Mouse (Mus musculus) erythroid progenitor cell, adult 5-6 weeks (primary cell): Measurements from ENCODE around the gene Pdxdc1. TPM values are rescaled to one million over a fixed set of nuclear protein-coding genes. Genes with fewer than 3 reads are reported as not detected.
"Not testable (repeated sequence)": the region's sequence is repeated elsewhere in the genome, so short reads cannot be mapped to it uniquely, and the experiment has no call there.

Source experiments
- ATAC-seq: replicated peaks from 2 replicates; pipeline ENCODE4 v1.8.0; 2016; ENCODE audit warnings: moderate number of reproducible peaks, mild to moderate bottlenecking, moderate TSS enrichment, inconsistent platforms; ENCODE audit not compliant: poor library complexity, low FRiP score, severe bottlenecking
- total RNA-seq, 2 experiments: library from RNA; stranded (forward) in 1 of 2; stranded (reverse) in 1 of 2; fragments of 150-400 nt in 1 of 2; fragments of 186-747, 209-891 nt in 1 of 2; gene quantifications; 2 replicates each; pipeline versions ENCODE4 v1.2.3 to v1.2.4; 2015 to 2017; ENCODE audit warnings: low replicate concordance in 2 of 2

Gene Pdxdc1
- total RNA-seq, 2 experiments from 2014 or later: 33.0 to 41.1 TPM

DNA sequence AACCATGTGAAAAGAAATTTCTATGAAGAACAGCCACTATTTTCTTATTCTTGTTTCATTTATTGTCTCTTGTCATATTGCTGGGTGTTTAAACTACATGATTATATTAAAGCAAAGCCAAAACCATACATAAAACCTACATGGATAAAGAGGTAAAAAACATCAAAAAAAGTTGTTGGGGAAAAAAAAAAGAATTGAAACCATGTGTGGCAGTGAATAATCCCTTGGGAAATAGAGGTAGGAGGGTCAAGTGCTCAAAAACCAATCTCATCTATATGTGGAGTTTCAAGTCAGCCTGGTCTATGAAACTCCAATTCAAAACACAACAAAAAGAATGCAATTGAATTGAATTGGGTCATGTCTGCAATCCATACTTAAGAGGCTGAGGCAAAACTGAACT lies 10.1 kb downstream of the Pdxdc1 start:
- ATAC-seq: no peak

DNA sequence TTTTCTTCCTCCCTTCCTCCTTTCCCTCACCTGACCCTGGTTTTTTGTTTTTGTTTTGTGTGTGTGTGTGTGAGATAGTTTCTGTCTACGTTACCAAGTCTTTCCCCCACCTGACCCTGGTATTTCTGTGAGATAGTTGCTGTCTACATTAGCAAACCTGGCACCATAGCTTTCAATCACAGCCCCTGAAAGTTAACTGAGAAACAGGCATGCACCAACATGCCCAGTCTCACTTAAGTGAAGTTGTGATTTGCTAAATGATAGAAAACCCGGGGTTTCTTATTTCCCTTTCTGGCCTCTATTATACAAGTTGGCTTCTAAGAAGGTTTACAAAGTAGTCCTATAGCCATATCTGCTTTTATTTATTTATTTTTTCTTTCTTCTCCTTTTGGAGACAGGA lies 12.5 kb downstream of the Pdxdc1 start:
- ATAC-seq: no peak

DNA sequence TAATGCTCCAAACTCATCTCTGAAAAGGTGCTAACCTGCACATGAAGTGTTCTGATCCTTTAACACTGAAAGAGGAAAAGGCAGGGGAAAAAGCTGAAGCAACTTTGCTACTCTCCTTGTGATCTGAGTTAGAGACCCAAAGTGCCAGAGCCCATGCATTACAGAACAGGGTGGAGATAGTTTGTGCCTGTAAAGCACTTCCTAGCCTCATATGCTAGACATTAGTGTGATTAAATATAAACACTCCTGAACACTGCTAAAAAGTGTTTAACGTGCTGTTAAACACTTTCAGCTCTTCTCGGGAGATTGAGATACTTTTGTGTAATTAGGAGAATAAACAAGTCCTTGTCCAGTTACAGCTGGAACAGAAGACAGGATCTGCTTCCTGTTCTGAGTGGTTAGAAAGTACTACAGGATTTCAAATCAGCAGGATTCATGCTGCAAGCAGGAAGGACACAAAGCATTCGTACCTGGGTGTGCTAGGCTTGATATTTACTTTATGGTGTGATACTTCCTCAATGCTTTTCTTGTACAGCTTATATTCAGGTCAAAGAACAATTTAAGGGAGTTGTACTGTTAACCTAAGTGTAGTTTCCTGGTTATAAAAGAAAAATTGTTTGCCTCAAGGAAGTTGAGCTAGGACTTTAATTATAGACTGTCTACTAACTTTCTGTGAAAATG lies 19.7 kb downstream of the Pdxdc1 start:
- no peak for ATAC-seq

DNA sequence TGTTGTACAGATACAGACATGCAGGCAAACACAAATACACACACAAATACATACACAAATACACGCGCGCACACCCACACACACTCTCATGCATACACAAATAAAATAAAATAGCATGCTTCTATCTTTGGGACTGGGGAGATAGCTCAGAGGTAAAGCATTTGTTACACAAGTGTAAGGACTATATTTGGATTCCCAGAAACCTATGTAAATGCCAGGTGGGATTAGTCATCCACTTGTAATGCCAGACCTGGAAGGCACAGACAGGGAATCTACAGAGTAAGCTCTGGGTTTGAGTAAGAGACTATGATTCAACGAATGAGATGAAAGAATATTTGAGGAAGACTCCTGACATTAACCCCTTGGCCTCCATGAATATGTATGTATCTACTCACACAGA lies 27.4 kb downstream of the Pdxdc1 start:
- no peak for ATAC-seq

DNA sequence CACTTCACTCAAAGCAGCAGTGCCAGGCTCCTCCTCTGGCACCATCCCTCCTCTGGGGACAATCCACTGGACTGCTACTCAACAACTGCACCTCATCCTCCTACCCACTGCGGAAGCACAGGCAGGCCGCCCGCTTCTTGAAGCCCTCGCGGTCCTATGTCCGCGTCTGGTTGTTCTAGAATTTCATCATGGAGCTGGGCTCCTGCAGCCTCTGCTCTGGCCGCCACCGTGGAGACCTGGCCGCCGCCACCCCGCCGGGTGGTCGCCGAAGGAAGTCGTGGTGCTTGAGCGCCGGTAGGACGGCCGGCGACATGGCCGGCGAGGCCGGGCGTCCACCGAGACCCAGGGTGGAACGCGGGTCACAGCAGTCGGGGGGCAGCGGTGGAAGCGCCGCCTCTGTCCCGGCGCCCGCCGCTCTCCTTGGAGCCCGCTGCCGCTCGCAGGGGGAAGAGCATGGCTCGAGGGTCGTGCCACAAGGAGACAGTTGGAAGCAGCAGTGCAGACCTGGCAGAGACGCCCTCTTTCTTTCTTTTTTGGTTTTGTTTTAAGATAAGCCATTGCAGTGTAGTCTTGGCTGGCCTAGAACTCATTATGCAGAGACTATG lies 34.9 kb downstream of the Pdxdc1 start:
- no peak for ATAC-seq

DNA sequence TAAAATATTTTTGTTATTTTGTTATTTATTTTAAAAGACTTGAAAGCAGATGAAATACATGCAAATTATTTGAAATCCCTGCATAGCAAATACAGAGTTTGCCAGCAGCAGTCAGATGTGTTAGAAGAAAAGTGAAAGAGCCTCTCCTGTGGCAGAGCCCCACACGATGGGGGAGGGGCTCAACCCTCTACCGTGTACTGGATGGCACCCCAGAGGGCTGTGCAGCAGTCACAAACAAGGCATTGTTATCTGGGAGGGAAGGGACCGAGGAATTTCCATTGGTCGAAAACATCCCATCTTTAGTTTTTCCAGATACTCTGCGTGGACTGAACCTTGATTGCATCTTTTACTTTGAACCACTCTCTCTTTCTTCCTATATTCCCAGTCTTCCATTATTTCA lies 35.5 kb downstream of the Pdxdc1 start:
- ATAC-seq: not testable (repeated sequence)

DNA sequence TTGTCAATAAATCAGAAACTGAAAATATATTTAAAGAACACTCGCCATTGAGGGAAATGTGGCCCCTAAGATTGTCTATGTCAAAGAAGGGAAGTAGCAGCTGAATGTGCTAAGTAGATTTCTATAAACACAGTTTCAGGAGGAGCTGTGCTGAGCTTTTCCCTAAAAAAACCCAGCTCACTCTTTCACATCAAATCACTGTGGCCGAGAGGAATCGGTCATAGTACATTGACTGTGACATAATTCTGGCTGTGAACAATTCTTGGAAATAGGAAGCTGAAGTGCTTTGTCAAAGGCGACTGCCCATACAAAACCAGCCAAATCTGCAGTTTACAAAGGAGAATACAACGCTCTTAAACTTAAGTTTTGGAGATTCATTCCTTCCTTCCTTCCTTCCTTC lies 36.3 kb downstream of the Pdxdc1 start:
- no peak for ATAC-seq

DNA sequence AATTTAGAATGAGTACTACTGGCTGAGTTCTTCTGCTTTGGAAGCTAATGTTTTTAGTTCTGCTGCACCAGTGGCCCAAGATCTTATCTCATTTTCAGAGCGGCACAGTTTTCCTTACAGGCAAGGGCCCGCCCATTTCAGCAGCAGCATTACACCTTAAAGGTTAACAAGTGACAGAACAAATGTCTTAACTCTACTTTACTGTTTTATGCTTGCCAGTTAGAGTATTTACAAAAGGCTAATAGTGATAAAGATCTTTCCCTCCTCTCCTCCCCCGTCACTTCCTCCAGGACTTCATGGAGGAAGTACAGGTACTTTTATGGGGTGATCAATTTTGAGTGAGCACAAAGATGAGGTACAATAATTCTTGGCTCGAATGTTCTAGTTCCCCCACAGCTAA lies 36.9 kb downstream of the Pdxdc1 start:
- no peak for ATAC-seq

DNA sequence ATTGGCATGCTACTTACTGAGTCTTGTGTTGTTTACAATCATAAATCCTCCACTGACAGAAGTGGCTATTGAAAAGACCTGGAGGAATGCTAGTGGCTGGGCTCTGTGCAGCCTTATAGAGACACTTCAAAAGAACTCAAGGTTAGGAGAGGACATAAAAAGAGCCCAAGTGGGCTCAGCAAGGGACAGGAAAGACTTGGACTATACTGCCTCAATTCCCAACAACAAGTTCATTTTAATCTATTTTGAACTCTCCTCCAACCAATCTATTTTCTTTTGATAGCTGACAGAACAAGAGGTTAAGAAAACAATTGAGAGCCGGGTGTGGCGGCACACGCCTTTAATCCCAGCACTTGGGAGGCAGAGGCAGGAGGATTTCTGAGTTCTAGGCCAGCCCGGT lies 49.0 kb downstream of the Pdxdc1 start:
- ATAC-seq: no peak

DNA sequence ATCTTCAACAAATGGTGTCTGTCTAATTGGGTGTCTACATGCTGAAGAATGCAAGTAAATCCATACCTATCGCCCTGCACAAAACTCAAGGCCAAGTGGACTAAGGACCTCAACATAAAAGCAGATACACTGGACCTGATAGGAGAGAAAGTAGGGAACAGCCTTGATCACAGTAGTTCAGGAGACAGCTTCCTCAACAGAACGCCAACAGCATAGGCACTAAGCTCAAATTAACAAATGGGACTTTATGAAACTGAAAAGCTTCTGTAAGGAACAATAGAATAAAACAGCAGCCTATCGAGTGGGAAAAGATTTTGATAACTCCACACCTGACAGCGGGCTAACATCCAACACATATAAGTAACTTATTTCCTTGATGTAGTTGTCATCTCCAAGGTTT lies 51.5 kb downstream of the Pdxdc1 start:
- ATAC-seq: no peak

DNA sequence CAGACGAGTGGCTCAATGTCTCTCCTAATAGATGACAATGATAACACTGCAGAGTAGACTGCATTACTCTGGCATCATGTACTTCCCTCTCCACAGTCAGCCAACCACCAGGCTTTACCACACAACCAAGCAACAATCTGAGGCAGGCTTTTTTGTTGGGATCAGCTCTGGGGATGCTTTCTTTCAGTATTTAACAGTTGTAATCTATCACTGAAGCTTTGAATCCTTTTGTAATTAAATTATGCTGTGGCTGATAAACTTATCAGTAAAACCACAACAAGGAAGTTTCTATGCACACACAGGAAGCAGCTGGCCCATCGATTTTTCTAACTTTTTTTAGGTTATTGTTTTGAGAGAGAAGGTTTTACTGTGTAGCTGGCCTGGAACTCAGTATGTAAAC lies 54.6 kb downstream of the Pdxdc1 start:
- no peak for ATAC-seq

DNA sequence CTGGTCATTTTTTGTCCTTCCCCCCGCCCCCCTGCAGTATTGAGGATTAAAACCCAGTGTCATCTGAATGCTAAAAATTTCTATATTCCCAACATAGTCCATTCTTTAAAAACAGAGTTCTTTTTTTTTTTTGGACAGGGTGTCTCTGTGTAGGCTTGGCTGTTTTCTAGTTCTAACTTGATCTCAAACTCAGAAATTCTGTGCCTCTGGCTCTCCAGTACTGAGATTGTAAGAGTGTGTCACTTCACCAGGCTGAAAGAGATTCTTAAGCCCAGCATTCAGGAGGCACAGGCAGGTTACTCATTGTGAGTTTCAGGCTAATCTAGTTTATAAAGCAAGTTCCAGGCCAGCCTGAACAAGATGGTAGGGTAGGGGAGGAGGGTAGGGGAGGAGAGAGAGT lies 56.3 kb downstream of the Pdxdc1 start:
- ATAC-seq: no peak

DNA sequence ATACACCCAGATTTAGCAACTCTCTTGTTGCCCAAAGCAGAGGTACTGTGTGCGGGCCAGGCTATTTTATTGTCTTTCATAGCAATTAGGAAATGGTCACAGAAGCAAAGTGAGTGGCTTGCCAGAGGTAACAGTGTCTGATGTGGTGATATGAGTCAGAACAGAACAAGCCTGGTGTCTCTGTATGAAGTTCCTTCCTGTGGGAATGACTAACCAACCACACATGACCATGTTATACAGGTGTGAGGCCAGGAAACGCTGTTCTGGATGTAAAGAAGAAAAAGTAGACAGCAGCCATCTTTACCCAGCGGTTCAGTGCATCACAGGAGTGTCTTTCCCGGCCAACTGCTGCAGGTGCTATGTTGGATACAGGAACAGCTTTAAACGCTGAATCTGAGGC lies 57.9 kb downstream of the Pdxdc1 start:
- ATAC-seq: no peak

DNA sequence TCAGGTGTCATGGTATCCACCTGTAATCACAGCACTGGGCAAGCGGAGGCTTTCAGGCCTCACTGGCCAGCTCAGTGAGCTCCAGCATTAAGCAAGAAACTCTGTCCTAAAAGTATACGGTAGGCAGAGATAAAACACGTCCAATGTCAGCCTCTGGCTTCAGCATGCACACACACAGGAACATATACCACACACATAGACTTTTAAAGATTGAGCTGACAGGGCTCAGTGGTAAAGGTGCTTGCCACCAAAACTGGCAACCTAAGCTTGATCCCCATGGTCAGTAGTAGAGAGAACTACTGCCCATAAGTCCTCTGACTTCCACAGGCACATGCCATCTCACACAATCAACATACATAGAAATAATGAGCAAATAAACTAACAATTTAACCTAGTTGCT lies 62.0 kb downstream of the Pdxdc1 start:
- no peak for ATAC-seq

DNA sequence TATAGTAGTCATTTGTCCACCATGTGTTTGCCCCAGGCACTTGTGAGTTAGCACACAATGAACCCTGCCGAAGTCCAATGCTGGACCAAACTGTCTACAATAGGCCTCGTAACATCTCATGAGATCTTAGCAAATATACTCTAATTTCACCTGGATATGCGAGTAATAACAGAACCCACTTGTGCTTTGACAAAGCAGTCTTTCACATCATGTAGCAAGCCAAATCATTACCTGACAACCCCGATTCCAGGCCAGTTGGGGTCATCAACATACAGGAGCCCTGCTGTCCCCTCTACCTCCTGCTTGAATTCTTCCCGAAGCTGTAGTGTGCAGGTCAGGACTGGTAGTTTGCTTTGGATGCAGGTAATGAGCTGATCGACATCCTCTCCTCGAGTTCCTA lies 62.9 kb downstream of the Pdxdc1 start:
- ATAC-seq: no peak

DNA sequence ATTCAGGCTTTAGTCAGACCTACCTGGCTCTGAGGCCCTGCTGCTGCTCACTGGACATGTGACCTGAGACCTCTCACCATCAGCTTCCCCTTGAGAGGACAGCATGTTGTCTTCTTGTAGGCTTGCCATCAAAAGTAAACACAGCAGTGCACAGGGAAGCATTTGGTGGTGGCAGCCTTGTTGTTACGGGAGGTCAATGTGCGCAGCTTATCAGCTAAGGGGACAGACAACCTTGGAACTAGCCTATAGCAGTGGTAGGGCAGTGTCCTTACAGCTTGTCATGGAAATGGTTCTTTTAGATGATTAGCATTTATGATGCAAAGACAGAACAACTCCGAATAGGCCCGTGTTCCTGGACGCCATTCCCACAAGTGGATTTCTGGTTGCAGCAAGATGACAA lies 68.5 kb downstream of the Pdxdc1 start:
- no peak for ATAC-seq

DNA sequence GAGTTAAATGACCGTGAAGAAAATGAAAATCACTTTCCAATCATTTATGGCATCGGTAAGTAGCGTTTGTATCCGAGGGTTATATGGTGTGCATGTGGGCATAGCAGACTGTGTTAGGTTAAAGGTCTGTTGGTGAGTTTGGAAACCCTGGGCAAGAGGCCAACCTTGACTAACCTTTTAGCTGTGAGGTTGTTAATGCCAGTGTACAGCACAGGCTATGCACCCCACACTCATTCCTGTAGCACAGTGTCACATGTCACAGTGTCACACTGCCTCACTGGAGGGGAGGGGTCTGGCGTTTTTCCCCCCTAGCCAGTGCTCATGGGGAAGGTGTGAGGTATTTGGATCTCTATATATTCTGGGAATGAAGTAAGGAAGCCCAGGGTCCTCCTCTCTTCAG lies 71.3 kb downstream of the Pdxdc1 start:
- no peak for ATAC-seq

DNA sequence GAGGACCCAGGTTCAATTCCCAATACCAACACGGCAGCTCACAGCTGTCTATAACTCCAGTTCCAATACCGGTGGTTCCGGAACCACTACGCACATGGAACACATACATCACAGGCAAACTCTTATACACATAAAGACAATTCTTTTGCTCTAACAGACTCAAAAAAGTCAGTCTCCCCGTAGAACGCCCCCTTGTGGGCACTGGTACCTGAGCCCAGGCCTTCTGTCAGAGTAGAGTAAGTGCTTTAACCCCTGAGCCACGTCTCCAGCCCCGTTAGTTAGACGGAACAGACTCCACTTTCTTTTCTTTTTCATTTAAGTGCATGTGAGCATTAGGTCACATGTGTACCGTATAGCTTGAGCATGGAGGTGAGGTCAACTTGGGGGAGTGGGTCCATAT lies 72.5 kb downstream of the Pdxdc1 start:
- no peak for ATAC-seq

DNA sequence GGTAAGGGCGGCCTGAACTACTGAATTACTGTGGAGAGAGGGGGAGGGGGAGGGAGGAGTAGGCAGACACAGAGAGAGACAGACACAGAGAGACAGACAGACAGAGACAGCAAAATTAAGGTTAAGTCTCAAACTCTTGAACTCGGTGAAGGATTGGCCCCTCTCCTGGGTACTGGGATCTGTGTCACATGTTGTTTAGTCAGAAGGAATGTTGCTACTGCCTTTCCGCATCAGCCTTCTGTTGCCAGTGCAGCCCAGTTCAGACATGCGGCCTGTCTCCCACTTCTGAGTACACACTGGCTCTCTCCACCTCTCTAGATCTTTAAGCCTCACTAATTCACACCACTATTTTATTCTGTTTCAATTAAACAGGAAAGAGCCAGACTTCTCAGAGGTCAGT lies 76.4 kb downstream of the Pdxdc1 start:
- no peak for ATAC-seq

DNA sequence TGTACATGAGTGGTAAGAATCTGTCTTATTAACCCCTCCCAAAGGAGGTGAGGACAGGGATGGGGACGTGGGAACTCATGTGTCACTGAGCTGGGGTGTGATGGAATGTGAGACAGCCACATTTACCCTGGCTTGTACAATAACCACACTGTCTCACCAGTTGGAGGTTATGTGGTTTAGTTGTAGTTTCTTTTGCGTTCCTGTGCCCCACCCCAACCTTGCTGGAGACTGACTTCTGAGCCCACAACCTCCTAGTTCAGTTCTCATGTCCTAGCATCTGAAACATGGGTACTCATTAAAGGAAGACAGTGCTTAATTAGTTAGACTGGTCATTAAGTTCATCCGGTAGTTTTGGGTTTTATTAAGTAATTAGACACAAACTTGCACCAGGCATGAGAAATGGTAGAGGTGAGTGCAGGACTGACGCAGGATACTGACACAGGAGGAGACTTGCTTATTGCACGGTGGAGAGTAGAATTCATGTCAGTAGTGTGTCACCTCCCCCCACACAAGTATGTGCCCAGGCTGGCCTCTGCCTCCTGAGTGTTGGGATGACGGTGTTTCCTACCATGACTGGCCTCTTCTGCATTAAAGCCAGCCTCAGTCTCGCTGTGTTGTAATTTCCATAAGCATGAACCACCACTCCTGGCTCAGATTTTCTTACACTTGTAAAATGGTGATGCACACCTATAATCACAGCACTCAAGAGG lies 77.0 kb downstream of the Pdxdc1 start:
- ATAC-seq: no peak

DNA sequence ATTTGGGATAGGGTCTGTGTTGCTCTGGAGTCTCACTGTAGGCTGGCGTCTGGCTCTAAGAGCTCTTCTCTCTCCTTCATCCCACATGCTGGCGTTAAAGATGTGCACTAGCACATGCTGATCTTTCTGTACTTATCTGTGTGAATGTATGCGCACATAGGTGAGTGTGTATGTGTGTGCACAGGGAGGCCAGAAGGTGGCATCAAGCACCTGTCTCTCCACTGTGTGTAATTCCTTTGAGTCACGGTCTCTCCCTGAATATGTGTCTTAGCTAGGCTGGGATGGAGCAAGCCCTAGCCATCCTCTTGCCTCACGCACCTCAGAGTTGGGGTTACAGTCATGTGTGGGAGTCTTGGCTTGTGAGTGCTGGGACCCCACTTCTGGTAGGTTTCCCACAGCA lies 82.2 kb downstream of the Pdxdc1 start:
- ATAC-seq: no peak
